Mouse (Mus musculus) layer of hippocampus, postnatal 14 days (tissue): Measurements from ENCODE around the gene Nr6a1. TPM values are rescaled to one million over a fixed set of nuclear protein-coding genes. Genes with fewer than 3 reads are reported as not detected.

ENCODE experiments used
- DNase-seq, 2 experiments: peaks; one replicate each; pipeline ENCODE4 v3.0.0; 2021 to 2022; ENCODE audit warnings: low spot score in 2 of 2, mixed read lengths in 1 of 2
- microRNA-seq, 2 experiments: library from miRNA; unstranded; fragments of <30 nt; microRNA quantifications; one replicate each; pipeline ENCODE4 v1.2.0; 2021
- total RNA-seq, 2 experiments: library from RNA; stranded (reverse); gene quantifications; 2 replicates each; pipeline ENCODE4 v1.2.3; 2021

Gene Nr6a1
- total RNA-seq, 2 experiments from 2014 or later = 4.2 to 6.0 TPM

DNA sequence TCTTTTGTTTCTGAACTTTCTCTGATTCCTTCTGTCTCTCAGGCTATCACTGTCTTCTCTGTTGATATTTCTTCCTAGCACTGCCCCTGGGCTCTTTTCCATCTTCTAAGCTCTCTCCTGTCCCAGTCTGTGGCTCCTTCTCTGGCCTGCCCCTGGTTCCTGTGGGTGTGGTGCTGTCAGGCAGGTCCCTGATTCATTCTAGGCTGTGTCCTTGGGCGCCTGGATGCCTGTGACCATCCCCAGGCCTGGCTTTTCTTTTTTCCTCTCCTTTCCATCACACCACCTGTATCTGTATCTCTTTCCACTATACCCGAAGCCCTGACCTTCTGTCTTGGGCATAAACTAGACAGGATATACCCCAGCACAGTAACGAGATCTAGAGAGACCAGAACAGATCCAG lies 241.7 kb downstream of the Nr6a1 start:
- no peak for DNase-seq

GRCm38 (mm10) chr2:38683083-38683482 lies 244.4 kb downstream of the Nr6a1 start:
- DNase-seq = no peak

GRCm38 (mm10) chr2:38682209-38682608 lies 245.3 kb downstream of the Nr6a1 start:
- no peak for DNase-seq

DNA sequence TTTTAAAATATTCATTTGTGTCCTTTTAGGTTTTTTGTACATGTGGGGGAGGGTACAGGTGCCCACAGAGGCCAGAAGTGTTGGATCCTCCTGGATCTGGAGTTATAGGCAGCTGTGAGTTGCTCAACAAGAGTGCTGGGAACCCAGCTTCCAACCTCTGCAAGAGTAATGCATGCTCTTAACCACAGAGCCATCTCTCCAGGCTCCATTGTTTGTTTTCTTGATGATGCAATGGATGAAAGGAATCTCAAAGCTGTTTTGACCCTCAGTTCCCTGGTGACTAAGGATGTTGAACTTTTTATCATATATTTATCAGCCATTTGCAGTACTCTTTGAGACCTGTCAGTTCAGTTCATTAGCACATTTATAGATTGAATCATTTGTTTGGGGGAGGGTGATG lies 248.5 kb downstream of the Nr6a1 start:
- DNase-seq = no peak

- DNase-seq = no peak
Observed at GRCm38 (mm10) chr2:38675366-38675969, 252.0 kb downstream of the Nr6a1 start.

Small RNAs within 50 kb of the gene (microRNA-seq; reads per million reads assigned to microRNA genes)
- 52.5 to 102 reads per million in 2 experiments for gene Mir181a-2
- gene Mir181b-2 = 2,497 to 3,078 reads per million in 2 experiments

Other genes starting within 250 kb of the Nr6a1 start
- not detected for gene Nr5a1, start 213.1 kb downstream of the Nr6a1 start, total RNA-seq
- gene Olfml2a, start 4.3 kb upstream of the Nr6a1 start, total RNA-seq = 1 to 10 TPM; 2.7 to 3.5 TPM
- gene Wdr38, start 69.8 kb upstream of the Nr6a1 start, total RNA-seq = under 1 TPM; 0.36 to 0.55 TPM
- 10 to 100 TPM; 85.7 to 95.2 TPM for gene Arpc5l, start 77.7 kb upstream of the Nr6a1 start, total RNA-seq
- 100 to 1,000 TPM; 246 to 254 TPM for gene Rpl35, start 77.9 kb upstream of the Nr6a1 start, total RNA-seq
- 10 to 100 TPM; 29.1 to 37.7 TPM for gene Golga1, start 137.9 kb upstream of the Nr6a1 start, total RNA-seq